Mouse (Mus musculus) CH12.LX (cell line): ENCODE measurements around the gene Amy1. TPM values are rescaled to one million over a fixed set of nuclear protein-coding genes. Genes with fewer than 3 reads are reported as not detected.

Experiments used
- DNase-seq: peaks from one replicate; pipeline ENCODE4 v3.0.0-alpha.2; 2013; ENCODE audit errors: extremely low read depth
- H3K27ac ChIP-seq: 2 replicates; pipeline ENCODE4 v1.5.1; 2012; ENCODE audit warnings: low read depth, mild to moderate bottlenecking, control low read depth, moderate library complexity; ENCODE audit not compliant: insufficient read depth
- H3K27me3 ChIP-seq: replicated peaks from 2 replicates; pipeline ENCODE3; 2012; ENCODE audit warnings: inconsistent platforms
- H3K36me3 ChIP-seq, 2 experiments: replicated peaks in 1 of 2; 2 replicates each; pipeline versions ENCODE3 to v1.6.1; 2012; ENCODE audit warnings: inconsistent platforms in 1 of 2, low read length in 1 of 2, mild to moderate bottlenecking in 1 of 2, mixed read lengths in 1 of 2, moderate library complexity in 1 of 2; ENCODE audit not compliant: control insufficient read depth in 1 of 2, insufficient read depth in 1 of 2
- H3K4me1 ChIP-seq, 2 experiments: 2 replicates each; pipeline ENCODE4 v1.6.1; 2012; ENCODE audit warnings: inconsistent platforms in 1 of 2, moderate library complexity in 1 of 2; ENCODE audit not compliant: insufficient read depth in 2 of 2, control insufficient read depth in 1 of 2
- H3K4me2 ChIP-seq: 2 replicates; pipeline ENCODE4 v1.6.1; 2012; ENCODE audit warnings: low read depth, mild to moderate bottlenecking, control low read depth; ENCODE audit not compliant: poor library complexity, insufficient read depth, severe bottlenecking
- H3K4me3 ChIP-seq, 3 experiments: fragments of 150-350 bp in 1 of 3; sonication (generic) in 1 of 3; replicated peaks in 1 of 3; 2 replicates each; pipeline versions ENCODE3 to v1.5.1; 2011 to 2012; ENCODE audit warnings: low read depth in 2 of 3, low read length in 2 of 3, mild to moderate bottlenecking in 2 of 3, moderate library complexity in 2 of 3, control low read depth in 1 of 3, improper control_type of control experiment in 1 of 3, inconsistent platforms in 1 of 3, mixed read lengths in 1 of 3; ENCODE audit not compliant: poor library complexity in 1 of 3
- H3K79me2 ChIP-seq: replicated peaks from 2 replicates; pipeline ENCODE4 v1.6.1; 2012; ENCODE audit warnings: mild to moderate bottlenecking, moderate library complexity; ENCODE audit not compliant: control insufficient read depth, poor library complexity, insufficient read depth, severe bottlenecking; ENCODE audit errors: extremely low read depth
- H3K9ac ChIP-seq: 2 replicates; pipeline ENCODE4 v1.6.1; 2012; ENCODE audit warnings: low read depth, mild to moderate bottlenecking, control low read depth, moderate library complexity; ENCODE audit not compliant: insufficient read depth
- H3K9me3 ChIP-seq: replicated peaks from 2 replicates; pipeline ENCODE3; 2012; ENCODE audit warnings: low read length, inconsistent platforms, mixed read lengths
- CHD2 ChIP-seq: IDR thresholded peaks from 2 replicates; pipeline ENCODE4 v1.6.1; 2011; ENCODE audit warnings: low read length, improper control_type of control experiment
- CTCF ChIP-seq, 2 experiments: IDR thresholded peaks in 1 of 2; conservative IDR thresholded peaks in 1 of 2; 2 replicates each; pipeline ENCODE4 v1.5.1; 2011 to 2012; ENCODE audit warnings: low read depth in 2 of 2, low read length in 2 of 2, improper control_type of control experiment in 1 of 2, inconsistent platforms in 1 of 2, mild to moderate bottlenecking in 1 of 2, moderate library complexity in 1 of 2
- GABPA ChIP-seq: IDR thresholded peaks from 2 replicates; pipeline ENCODE4 v1.6.1; 2012; ENCODE audit warnings: low read depth, low read length, improper control_type of control experiment, inconsistent platforms; ENCODE audit not compliant: insufficient replicate concordance
- HCFC1 ChIP-seq: IDR thresholded peaks from 2 replicates; pipeline ENCODE4 v1.6.1; 2012; ENCODE audit warnings: low read depth, mild to moderate bottlenecking, inconsistent platforms, low read length, improper control_type of control experiment
- JUN ChIP-seq: IDR thresholded peaks from 2 replicates; pipeline ENCODE4 v1.6.1; 2011; ENCODE audit warnings: low read depth, mild to moderate bottlenecking, low read length, improper control_type of control experiment, moderate library complexity; ENCODE audit not compliant: insufficient read depth
- KAT2A ChIP-seq: IDR thresholded peaks from 2 replicates; pipeline ENCODE4 v1.6.1; 2012; ENCODE audit warnings: low read length, improper control_type of control experiment, inconsistent platforms; ENCODE audit not compliant: insufficient replicate concordance
- MAX ChIP-seq: IDR thresholded peaks from 2 replicates; pipeline ENCODE4 v1.6.1; 2011; ENCODE audit warnings: low read length, improper control_type of control experiment
- MAZ ChIP-seq: IDR thresholded peaks from 2 replicates; pipeline ENCODE4 v1.6.1; 2012; ENCODE audit warnings: low read depth, mild to moderate bottlenecking, inconsistent platforms, low read length, improper control_type of control experiment, moderate library complexity
- MEF2A ChIP-seq: IDR thresholded peaks from 2 replicates; pipeline ENCODE4 v1.6.1; 2014; ENCODE audit warnings: low read depth, mild to moderate bottlenecking, inconsistent platforms, low read length, improper control_type of control experiment, borderline replicate concordance
- MXI1 ChIP-seq: IDR thresholded peaks from 2 replicates; pipeline ENCODE4 v1.6.1; 2011; ENCODE audit warnings: mild to moderate bottlenecking, low read depth, low read length, improper control_type of control experiment
- NELFE ChIP-seq: IDR thresholded peaks from 2 replicates; pipeline ENCODE4 v1.6.1; 2011; ENCODE audit warnings: low read depth, low read length, improper control_type of control experiment
- POLR2A ChIP-seq: IDR thresholded peaks from 2 replicates; pipeline ENCODE4 v1.6.1; 2011; ENCODE audit warnings: low read depth, mild to moderate bottlenecking, improper control_type of control experiment, low read length
- POLR2AphosphoS2 ChIP-seq: IDR thresholded peaks from 2 replicates; pipeline ENCODE4 v1.6.1; 2011; ENCODE audit warnings: low read depth, low read length, improper control_type of control experiment
- RAD21 ChIP-seq: IDR thresholded peaks from 2 replicates; pipeline ENCODE4 v1.6.1; 2011; ENCODE audit warnings: low read depth, mild to moderate bottlenecking, low read length, improper control_type of control experiment, moderate library complexity
- SIN3A ChIP-seq: IDR thresholded peaks from 2 replicates; pipeline ENCODE4 v1.6.1; 2012; ENCODE audit warnings: low read length, improper control_type of control experiment, inconsistent platforms
- SMC3 ChIP-seq: IDR thresholded peaks from 2 replicates; pipeline ENCODE4 v1.6.1; 2011; ENCODE audit warnings: low read depth, low read length, improper control_type of control experiment
- TCF12 ChIP-seq: IDR thresholded peaks from 2 replicates; pipeline ENCODE4 v1.6.1; 2014; ENCODE audit warnings: low read depth, mild to moderate bottlenecking, inconsistent platforms, low read length, improper control_type of control experiment
- USF1 ChIP-seq: IDR thresholded peaks from 2 replicates; pipeline ENCODE4 v1.6.1; 2014; ENCODE audit warnings: low read depth, mild to moderate bottlenecking, inconsistent platforms, low read length, improper control_type of control experiment
- ZKSCAN1 ChIP-seq: IDR thresholded peaks from 2 replicates; pipeline ENCODE4 v1.6.1; 2012; ENCODE audit warnings: low read depth, inconsistent platforms, low read length, improper control_type of control experiment, borderline replicate concordance
- dilution Hi-C: fragments of 300-500 bp; cut with MboI; formaldehyde crosslinking; loops from 2 replicates; pipeline ENCODE4 v1.14.3; 2020; ENCODE audit warnings: low sequenced_read_pairs; ENCODE audit not compliant: extremely low pct_unique_long_range_greater_than_20kb, extremely low pct_ligation_motif_present
- in situ Hi-C: fragments of 300-500 bp; cut with MboI; formaldehyde crosslinking; loops from 3 replicates; pipeline ENCODE4 v1.14.3; 2019; ENCODE audit warnings: low sequenced_read_pairs, low pct_ligation_motif_present, low pct_unique_long_range_greater_than_20kb, mixed read lengths
- polyA plus RNA-seq: library from polyadenylated mRNA; unstranded; fragments of >175 nt; gene quantifications from 2 replicates; pipeline ENCODE4 v1.2.1, GENCODE M21; 2012; ENCODE audit warnings: low read depth; ENCODE audit not compliant: insufficient read length
- total RNA-seq, 2 experiments: library from RNA; depleted of rRNA; stranded (reverse); fragments of 300-350 nt in 1 of 2; fragments of >200 nt in 1 of 2; gene quantifications; 2 replicates each; pipeline ENCODE4 v1.2.3; 2012 to 2014

Gene Amy1
- total RNA-seq (2012; rRNA removed) (0.17 TPM in 2 replicates), total RNA-seq (2014; rRNA removed) (0.71 and 2.0 TPM in 2 replicates), polyA plus RNA-seq (0.67 and 2.1 TPM in 2 replicates)

- TF ChIP-seq POLR2AphosphoS2 (no peak), CHD2 (no peak), RAD21 (no peak), GABPA (no peak), USF1 (no peak), KAT2A (no peak), SIN3A (no peak), MXI1 (no peak), ZKSCAN1 (no peak), MAZ (no peak), SMC3 (no peak), POLR2A (no peak), MAX (no peak), CTCF (conservative IDR thresholded peaks at IDR 0.05 in 1 of 2, IDR thresholded peaks at IDR 0.05 in 1 of 2; ENCODE audit: low read depth in 2 of 2, low read length in 2 of 2) (no peak), JUN (no peak), MEF2A (no peak)
- peaks cover 5 to 34% of the 10 kb centered on the region in 2 experiments for H3K36me3 ChIP-seq
- in situ Hi-C loops: no loop called here
- H3K4me1 ChIP-seq: no peaks in the 10 kb centered on the region
- H3K79me2 ChIP-seq: no peaks in the 10 kb centered on the region
- no peak within 1 kb of the TSS for H3K27ac ChIP-seq
- H3K4me2 ChIP-seq: no peak within 1 kb of the TSS
- H3K27me3 ChIP-seq: no peaks in the 10 kb centered on the region
- H3K4me3 ChIP-seq: no peak within 1 kb of the TSS
- H3K9ac ChIP-seq: no peak within 1 kb of the TSS
- DNase-seq: no peak
- H3K9me3 ChIP-seq: no peaks in the 10 kb centered on the region
- dilution Hi-C loops: no loop called here
Observed at GRCm38 (mm10) chr3:113606599-113606998, at the start of gene Amy1. Gene Amy1 (minus strand): TSS chr3:113606699.

GRCm38 (mm10) chr3:113654335-113654734 is 47.8 kb upstream of the Amy1 start:
- TF ChIP-seq TCF12 (no peak), SMC3 (no peak), HCFC1 (no peak), NELFE (no peak), MAZ (no peak), RAD21 (no peak)
- TF ChIP-seq, all 38 proteins: peak for 0
- no peak overlapping the region for H3K4me3 ChIP-seq
- H3K79me2 ChIP-seq: no peaks in the 10 kb centered on the region
- dilution Hi-C loops: no loop called here
- no peaks in the 10 kb centered on the region for H3K9me3 ChIP-seq
- in situ Hi-C loops: no loop called here
- no peaks in the 10 kb centered on the region for H3K27me3 ChIP-seq
- DNase-seq: no peak
- H3K36me3 ChIP-seq: no peaks in the 10 kb centered on the region
- H3K27ac ChIP-seq: no peak overlapping the region
- H3K4me1 ChIP-seq: peaks cover 0 to 3% of the 10 kb centered on the region in 2 experiments; a peak in 1 of 4 replicates
- no peak overlapping the region for H3K9ac ChIP-seq
- H3K4me2 ChIP-seq: no peak overlapping the region
